Mouse (Mus musculus) megakaryocyte, embryonic 14.5 days (primary cell): Measurements from ENCODE around the gene Dnah14. TPM values are rescaled to one million over a fixed set of nuclear protein-coding genes. Genes with fewer than 3 reads are reported as not detected.

Experiments
- H3K27me3 ChIP-seq: replicated peaks from 2 replicates; pipeline ENCODE3; 2012; ENCODE audit warnings: inconsistent platforms
- H3K36me3 ChIP-seq: replicated peaks from 2 replicates; pipeline ENCODE3; 2012; ENCODE audit warnings: low read length, inconsistent platforms, mixed read lengths
- H3K4me1 ChIP-seq: 2 replicates; pipeline ENCODE4 v1.6.1; 2012; ENCODE audit warnings: inconsistent platforms
- H3K4me3 ChIP-seq: replicated peaks from 2 replicates; pipeline ENCODE3; 2012; ENCODE audit warnings: moderate library complexity, mild to moderate bottlenecking, inconsistent platforms
- H3K9me3 ChIP-seq: 2 replicates; pipeline ENCODE4 v1.6.1; 2012; ENCODE audit warnings: inconsistent platforms
- FLI1 ChIP-seq: IDR thresholded peaks from 2 replicates; pipeline ENCODE4 v1.6.1; 2012; ENCODE audit warnings: low read length, inconsistent platforms, mixed read lengths
- GATA1 ChIP-seq: IDR thresholded peaks from 3 replicates; pipeline ENCODE4 v1.6.1; 2012; ENCODE audit warnings: mixed read lengths, low read length, inconsistent platforms, borderline replicate concordance
- polyA plus RNA-seq: library from polyadenylated mRNA; stranded (reverse); fragments of >175 nt; gene quantifications from 2 replicates; pipeline ENCODE4 v1.2.3, GENCODE M21; 2012; ENCODE audit warnings: low replicate concordance; ENCODE audit not compliant: insufficient read depth

Dnah14 gene
- polyA plus RNA-seq, 1 experiment: not detected

- H3K9me3 ChIP-seq: no peaks in the 10 kb centered on the region
- H3K36me3 ChIP-seq: no peaks in the 10 kb centered on the region
- peaks cover 20% of the 10 kb centered on the region for H3K27me3 ChIP-seq
- TF ChIP-seq FLI1 (no peak), GATA1 (no peak)
- H3K4me1 ChIP-seq: no peaks in the 10 kb centered on the region
- H3K4me3 ChIP-seq: no peak overlapping the region
These were observed 12.8 kb downstream of the Dnah14 start for GRCm38 (mm10) chr1:181589116-181589515.

- peaks cover 5% of the 10 kb centered on the region for H3K27me3 ChIP-seq
- H3K4me3 ChIP-seq: no peak overlapping the region
- H3K4me1 ChIP-seq: no peaks in the 10 kb centered on the region
- TF ChIP-seq FLI1 (no peak), GATA1 (no peak)
- H3K9me3 ChIP-seq: no peaks in the 10 kb centered on the region
- no peaks in the 10 kb centered on the region for H3K36me3 ChIP-seq
These were observed 23.0 kb downstream of the Dnah14 start for GRCm38 (mm10) chr1:181599376-181599775.

- no peak overlapping the region for H3K4me3 ChIP-seq
- no peaks in the 10 kb centered on the region for H3K9me3 ChIP-seq
- H3K36me3 ChIP-seq: no peaks in the 10 kb centered on the region
- peaks cover 3% of the 10 kb centered on the region; the same call in 1 of the 2 replicates for H3K4me1 ChIP-seq
- H3K27me3 ChIP-seq: peaks cover 15% of the 10 kb centered on the region
- TF ChIP-seq GATA1: no peak
- no peak for TF ChIP-seq FLI1
These were observed 34.8 kb downstream of the Dnah14 start for GRCm38 (mm10) chr1:181611118-181611517.

GRCm38 (mm10) chr1:181615866-181616491 lies 39.6 kb downstream of the Dnah14 start:
- peak overlapping the region; percentile 82 for H3K4me3 ChIP-seq
- H3K4me1 ChIP-seq: peaks cover 4% of the 10 kb centered on the region; the same call in 1 of the 2 replicates
- TF ChIP-seq GATA1 (no peak), FLI1 (no peak)
- H3K36me3 ChIP-seq: no peaks in the 10 kb centered on the region
- H3K9me3 ChIP-seq: no peaks in the 10 kb centered on the region
- H3K27me3 ChIP-seq: peaks cover 13% of the 10 kb centered on the region

GRCm38 (mm10) chr1:181617332-181617731 lies 41.0 kb downstream of the Dnah14 start:
- Histone ChIP-seq H3K27me3 (peaks cover 8% of the 10 kb centered on the region), H3K9me3 (no peaks in the 10 kb centered on the region), H3K36me3 (no peaks in the 10 kb centered on the region), H3K4me1 (peaks cover 4% of the 10 kb centered on the region; the same call in 1 of the 2 replicates), H3K4me3 (no peak overlapping the region)
- TF ChIP-seq FLI1 (no peak), GATA1 (no peak)

GRCm38 (mm10) chr1:181623149-181623680 lies 46.9 kb downstream of the Dnah14 start:
- H3K4me3 ChIP-seq: no peak overlapping the region
- peaks cover 9% of the 10 kb centered on the region for H3K27me3 ChIP-seq
- no peaks in the 10 kb centered on the region for H3K4me1 ChIP-seq
- no peaks in the 10 kb centered on the region for H3K9me3 ChIP-seq
- TF ChIP-seq FLI1 (no peak), GATA1 (no peak)
- no peaks in the 10 kb centered on the region for H3K36me3 ChIP-seq

GRCm38 (mm10) chr1:181624876-181625275 lies 48.5 kb downstream of the Dnah14 start:
- TF ChIP-seq FLI1 (no peak), GATA1 (no peak)
- Histone ChIP-seq H3K9me3 (no peaks in the 10 kb centered on the region), H3K4me3 (no peak overlapping the region), H3K36me3 (no peaks in the 10 kb centered on the region), H3K4me1 (no peaks in the 10 kb centered on the region), H3K27me3 (peaks cover 9% of the 10 kb centered on the region)

GRCm38 (mm10) chr1:181628276-181628675 lies 51.9 kb downstream of the Dnah14 start:
- TF ChIP-seq FLI1 (no peak), GATA1 (no peak)
- H3K9me3 ChIP-seq: no peaks in the 10 kb centered on the region
- peaks cover 9% of the 10 kb centered on the region for H3K27me3 ChIP-seq
- no peaks in the 10 kb centered on the region for H3K4me1 ChIP-seq
- no peaks in the 10 kb centered on the region for H3K36me3 ChIP-seq
- H3K4me3 ChIP-seq: no peak overlapping the region

- Histone ChIP-seq H3K27me3 (peaks cover 2% of the 10 kb centered on the region), H3K36me3 (no peaks in the 10 kb centered on the region), H3K9me3 (no peaks in the 10 kb centered on the region), H3K4me1 (no peaks in the 10 kb centered on the region), H3K4me3 (no peak overlapping the region)
- TF ChIP-seq FLI1 (no peak), GATA1 (no peak)
These were observed 55.0 kb downstream of the Dnah14 start for GRCm38 (mm10) chr1:181631371-181631770.

GRCm38 (mm10) chr1:181637997-181638713 lies 61.8 kb downstream of the Dnah14 start:
- Histone ChIP-seq H3K36me3 (no peaks in the 10 kb centered on the region), H3K27me3 (peaks cover 9% of the 10 kb centered on the region), H3K9me3 (no peaks in the 10 kb centered on the region), H3K4me3 (no peak overlapping the region), H3K4me1 (peaks cover 14% of the 10 kb centered on the region; the same call in 1 of the 2 replicates)
- TF ChIP-seq GATA1: no peak
- no peak for TF ChIP-seq FLI1
